Mouse (Mus musculus): ENCODE results near the gene Srek1.
A peak's percentile ranks its signal among the peaks of the same experiment; 100 is the strongest.

DNA sequence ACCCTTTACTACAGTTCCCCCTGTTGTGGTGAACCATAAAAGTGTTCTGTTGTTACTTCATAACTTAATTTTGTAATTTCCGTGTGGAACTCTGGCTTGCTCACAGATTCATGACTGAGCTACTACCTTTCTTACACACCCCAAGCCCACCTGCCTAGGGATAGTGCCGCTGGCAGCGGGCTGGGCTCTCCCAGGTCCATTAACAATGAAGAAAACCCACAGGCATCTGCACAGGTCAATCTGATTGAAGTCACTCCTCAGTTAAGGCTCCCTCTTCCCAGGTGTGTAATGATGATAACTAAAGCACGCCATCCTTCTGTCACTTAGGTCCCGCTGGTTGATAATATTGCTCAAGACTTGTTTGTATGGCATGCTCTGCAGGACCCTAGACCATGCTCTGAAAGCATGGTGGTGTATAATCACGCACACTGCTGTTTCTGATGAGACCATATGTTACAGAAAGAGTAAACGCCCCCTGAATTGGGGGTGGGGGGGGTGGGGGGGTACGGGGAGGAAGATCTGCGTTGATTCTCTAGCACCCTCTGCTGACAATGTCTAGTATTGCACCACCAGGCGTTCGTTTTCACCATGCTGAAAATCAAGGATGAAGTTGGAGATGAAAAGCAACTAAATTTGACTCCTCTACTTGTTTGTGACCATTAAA, 5.6 kb upstream of the Srek1 start:
- TF ChIP-seq NANOG (IDR thresholded peaks at IDR 0.05; ENCODE audit: borderline replicate concordance, low read length) (no peak), CTCF (conservative IDR thresholded peaks at IDR 0.05; ENCODE audit: low read length) (peak; percentile 90)
